Mouse (Mus musculus): Measurements from ENCODE around the gene Tspan4.

GRCm38 (mm10) chr7:141518926-141519325 lies 43.9 kb downstream of the Tspan4 start:
- TF ChIP-seq CTCF (IDR thresholded peaks at IDR 0.05; ENCODE audit: extremely low read depth, insufficient read depth, insufficient read length, insufficient replicate concordance) (no peak), POLR2A (IDR thresholded peaks at IDR 0.05; ENCODE audit: low read depth, low read length) (no peak)
